Mouse (Mus musculus): ENCODE results near the gene Kng2. TPM values are rescaled to one million over a fixed set of nuclear protein-coding genes. Genes with fewer than 3 reads are reported as not detected.
"Not testable (repeated sequence)": the region's sequence is repeated elsewhere in the genome, so short reads cannot be mapped to it uniquely, and the experiment has no call there.

Gene Kng2
- 0.19 TPM in 1 of 2 replicates, not detected in the other for polyA plus RNA-seq (2012; rRNA removed)

DNA sequence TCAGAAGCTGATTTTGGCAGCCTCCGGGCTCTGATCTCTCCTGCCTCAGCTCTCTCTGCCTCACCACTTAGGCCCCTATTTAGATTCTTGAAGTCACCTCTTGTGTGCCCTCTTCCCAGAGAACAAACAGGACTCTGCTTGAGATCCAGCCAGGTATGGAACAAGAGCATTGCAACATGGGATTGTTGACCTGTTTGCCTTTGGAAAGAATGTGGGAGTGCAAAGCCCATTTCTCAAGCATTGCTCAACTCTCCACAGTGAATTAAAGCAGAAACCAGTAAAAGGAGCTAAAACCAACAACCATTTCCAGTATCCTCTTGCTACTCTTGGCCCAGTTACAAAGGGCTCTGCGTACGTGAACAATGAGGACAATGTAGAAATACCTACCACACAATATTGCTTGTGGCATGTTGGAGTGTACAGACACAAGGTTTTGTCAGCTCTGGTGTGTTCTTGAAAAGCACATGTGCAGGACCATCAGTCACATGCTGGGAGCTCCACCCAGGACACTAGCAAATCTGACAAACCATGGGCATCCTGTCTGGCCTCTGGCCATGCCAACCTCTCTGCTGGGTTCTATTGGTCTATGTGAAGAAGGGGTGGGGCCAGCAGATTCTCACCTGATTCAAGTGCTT lies at the start of gene Kng2:
Kng2 (minus strand) TSS at position 517 of the 635 bp plus-strand sequence.
- H3K4me3 ChIP-seq (ENCODE audit: low read depth, low read length); H3K36me3 ChIP-seq (ENCODE audit: control insufficient read depth, insufficient read depth, low read length); H3K27ac ChIP-seq (ENCODE audit: insufficient read depth, low read depth, low read length); H3K4me1 ChIP-seq (ENCODE audit: control insufficient read depth, insufficient read depth, insufficient read length, low read length); H3K27me3 ChIP-seq (ENCODE audit: control insufficient read depth, insufficient read depth, low read length): not testable (repeated sequence)
- 87% methylated on average over 3 of the region's 3 CpGs for WGBS

DNA sequence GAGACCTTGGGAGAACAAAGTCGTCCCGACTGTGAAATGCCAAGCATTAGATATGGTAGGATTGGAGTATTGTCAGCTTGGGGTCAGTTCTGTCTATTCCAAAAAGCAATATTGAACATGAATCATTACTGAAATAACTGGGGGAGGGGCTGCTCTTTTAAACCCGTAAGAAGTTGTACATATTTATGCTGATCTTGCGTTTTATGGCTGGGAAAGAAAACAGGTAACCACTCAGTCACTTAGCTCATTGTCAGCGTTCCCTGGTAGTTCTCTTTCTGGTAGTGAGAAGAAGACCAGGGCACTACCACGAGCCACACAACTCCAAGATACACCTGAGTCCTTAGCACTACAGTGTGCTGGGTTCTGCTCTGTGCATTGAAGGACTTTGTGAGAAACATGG lies 48.2 kb upstream of the Kng2 start:
- not testable (repeated sequence) for H3K27me3 ChIP-seq (ENCODE audit: control insufficient read depth, insufficient read depth, low read length); H3K27ac ChIP-seq (ENCODE audit: insufficient read depth, low read depth, low read length); H3K36me3 ChIP-seq (ENCODE audit: control insufficient read depth, insufficient read depth, low read length); H3K4me1 ChIP-seq (ENCODE audit: control insufficient read depth, insufficient read depth, insufficient read length, low read length); H3K4me3 ChIP-seq (ENCODE audit: low read depth, low read length)
- WGBS, result 79% methylated on average over 6 of the region's 6 CpGs

- WGBS, result 83% methylated on average over 5 of the region's 5 CpGs
- not testable (repeated sequence) for H3K27me3 ChIP-seq (ENCODE audit: control insufficient read depth, insufficient read depth, low read length); H3K4me3 ChIP-seq (ENCODE audit: low read depth, low read length); H3K27ac ChIP-seq (ENCODE audit: insufficient read depth, low read depth, low read length); H3K4me1 ChIP-seq (ENCODE audit: control insufficient read depth, insufficient read depth, insufficient read length, low read length); H3K36me3 ChIP-seq (ENCODE audit: control insufficient read depth, insufficient read depth, low read length)
These were observed 31.6 kb upstream of the Kng2 start for GRCm38 (mm10) chr16:23060781-23061325.

- not testable (repeated sequence) for H3K27me3 ChIP-seq (ENCODE audit: control insufficient read depth, insufficient read depth, low read length); H3K36me3 ChIP-seq (ENCODE audit: control insufficient read depth, insufficient read depth, low read length); H3K4me3 ChIP-seq (ENCODE audit: low read depth, low read length); H3K27ac ChIP-seq (ENCODE audit: insufficient read depth, low read depth, low read length); H3K4me1 ChIP-seq (ENCODE audit: control insufficient read depth, insufficient read depth, insufficient read length, low read length)
- 41% methylated on average over 4 of the region's 4 CpGs for WGBS
These were observed 30.3 kb upstream of the Kng2 start for GRCm38 (mm10) chr16:23059630-23060029.

- H3K4me1 ChIP-seq (ENCODE audit: control insufficient read depth, insufficient read depth, insufficient read length, low read length); H3K27me3 ChIP-seq (ENCODE audit: control insufficient read depth, insufficient read depth, low read length); H3K4me3 ChIP-seq (ENCODE audit: low read depth, low read length); H3K27ac ChIP-seq (ENCODE audit: insufficient read depth, low read depth, low read length); H3K36me3 ChIP-seq (ENCODE audit: control insufficient read depth, insufficient read depth, low read length): not testable (repeated sequence)
- WGBS, result 74% methylated on average over 1 of the region's 1 CpGs
These were observed 28.6 kb upstream of the Kng2 start, which contains the start of gene Kng1 for GRCm38 (mm10) chr16:23057668-23058447. TSS of gene Kng1 (plus strand) at chr16:23057865.

- TF ChIP-seq POLR2A (IDR thresholded peaks at IDR 0.05; ENCODE audit: low read depth, low read length) (no peak), CTCF (IDR thresholded peaks at IDR 0.05; ENCODE audit: extremely low read depth, insufficient read length, insufficient replicate concordance, low read depth, low read length) (no peak)
- no peaks in the 10 kb centered on the region for H3K4me1 ChIP-seq (ENCODE audit: control insufficient read depth, insufficient read depth, insufficient read length, low read length)
- no peaks in the 10 kb centered on the region for H3K36me3 ChIP-seq (ENCODE audit: control insufficient read depth, insufficient read depth, low read length)
- no peaks in the 10 kb centered on the region for H3K27me3 ChIP-seq (ENCODE audit: control insufficient read depth, insufficient read depth, low read length)
- WGBS, result 54% methylated on average over 5 of the region's 5 CpGs
- no peak overlapping the region for H3K27ac ChIP-seq (ENCODE audit: insufficient read depth, low read depth, low read length)
- no peak overlapping the region for H3K4me3 ChIP-seq (ENCODE audit: low read depth, low read length)
These were observed 17.0 kb upstream of the Kng2 start for GRCm38 (mm10) chr16:23046319-23046718.

DNA sequence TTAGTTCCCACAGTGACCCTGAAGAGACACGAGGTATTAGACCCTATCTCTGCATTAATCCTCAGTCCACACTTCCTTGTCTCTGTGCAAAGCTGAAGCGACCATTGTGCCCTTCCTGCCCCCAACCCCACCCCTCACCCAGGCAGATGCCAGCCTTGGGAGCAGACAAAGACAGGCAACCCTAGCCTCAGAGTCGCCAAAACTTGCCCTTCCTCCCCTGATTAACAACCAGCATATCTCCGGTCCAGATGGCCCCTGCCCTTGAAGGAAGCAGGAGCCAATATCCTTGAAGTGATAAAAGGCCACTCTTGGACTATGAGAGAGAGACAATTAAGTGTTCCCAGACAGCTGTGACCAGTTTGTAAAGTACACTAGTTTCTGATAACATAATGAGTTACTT lies 11.6 kb upstream of the Kng2 start:
- Histone ChIP-seq H3K4me3 (ENCODE audit: low read depth, low read length) (no peak overlapping the region), H3K36me3 (ENCODE audit: control insufficient read depth, insufficient read depth, low read length) (no peaks in the 10 kb centered on the region), H3K27ac (ENCODE audit: insufficient read depth, low read depth, low read length) (no peak overlapping the region), H3K27me3 (ENCODE audit: control insufficient read depth, insufficient read depth, low read length) (no peaks in the 10 kb centered on the region), H3K4me1 (ENCODE audit: control insufficient read depth, insufficient read depth, insufficient read length, low read length) (no peaks in the 10 kb centered on the region)
- TF ChIP-seq POLR2A (IDR thresholded peaks at IDR 0.05; ENCODE audit: low read depth, low read length), result no peak
- TF ChIP-seq CTCF (IDR thresholded peaks at IDR 0.05; ENCODE audit: extremely low read depth, insufficient read length, insufficient replicate concordance, low read depth, low read length), result no peak
- 10% methylated on average over 4 of the region's 4 CpGs for WGBS

DNA sequence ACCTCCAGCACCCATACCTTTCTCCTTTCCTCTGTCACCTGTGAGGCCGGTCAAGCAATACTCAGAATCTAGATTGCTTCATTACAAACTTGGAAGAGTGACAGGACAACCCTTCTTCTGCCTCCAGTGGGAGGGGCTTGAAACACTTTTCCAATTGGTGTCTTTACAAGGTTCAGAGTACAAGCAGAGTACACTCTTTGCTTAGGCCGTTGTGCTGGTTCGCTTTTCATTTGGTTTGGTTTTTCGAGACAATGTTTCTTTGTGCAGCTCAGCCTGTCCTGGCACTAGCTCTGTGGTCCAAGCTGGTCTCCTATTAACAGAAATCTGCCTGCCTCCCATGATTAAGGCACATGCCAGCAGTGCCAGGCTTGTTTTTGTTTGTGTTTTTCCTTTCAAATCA lies 10.0 kb upstream of the Kng2 start:
- no peak overlapping the region for H3K4me3 ChIP-seq (ENCODE audit: low read depth, low read length)
- no peaks in the 10 kb centered on the region for H3K36me3 ChIP-seq (ENCODE audit: control insufficient read depth, insufficient read depth, low read length)
- no peaks in the 10 kb centered on the region for H3K4me1 ChIP-seq (ENCODE audit: control insufficient read depth, insufficient read depth, insufficient read length, low read length)
- no peak for TF ChIP-seq CTCF (IDR thresholded peaks at IDR 0.05; ENCODE audit: extremely low read depth, insufficient read length, insufficient replicate concordance, low read depth, low read length)
- no peak for TF ChIP-seq POLR2A (IDR thresholded peaks at IDR 0.05; ENCODE audit: low read depth, low read length)
- H3K27me3 ChIP-seq (ENCODE audit: control insufficient read depth, insufficient read depth, low read length), result no peaks in the 10 kb centered on the region
- no peak overlapping the region for H3K27ac ChIP-seq (ENCODE audit: insufficient read depth, low read depth, low read length)
- WGBS, result 39% methylated on average over 4 of the region's 4 CpGs
